Mouse (Mus musculus): ENCODE measurements around the gene Krt33b. TPM values are rescaled to one million over a fixed set of nuclear protein-coding genes. Genes with fewer than 3 reads are reported as not detected.

Krt33b gene
- polyA plus RNA-seq, 1 experiment from 2014 or later = not detected

DNA sequence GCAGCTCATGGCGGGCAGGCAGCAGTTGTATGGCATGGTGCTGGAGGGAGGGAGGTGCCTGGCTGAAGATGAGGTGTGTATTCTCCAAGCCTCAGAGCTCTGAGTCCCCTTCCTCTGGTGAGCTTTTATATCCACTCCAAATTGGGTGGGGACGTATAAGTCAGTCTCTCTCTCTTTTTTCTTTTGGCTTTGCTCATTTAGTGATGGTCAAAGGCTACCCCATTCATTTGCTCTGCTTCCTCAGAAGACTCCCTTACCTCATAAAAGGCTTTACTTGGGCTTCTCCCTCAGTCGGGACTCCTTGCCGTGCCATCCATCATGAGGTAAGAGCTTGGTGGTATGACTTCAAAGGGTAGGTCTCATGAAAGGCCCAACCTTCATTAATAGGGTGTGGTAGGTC lies 13.6 kb downstream of the Krt33b start, which contains the start of gene Krt33a:
Gene Krt33a, minus strand, starts transcription at position 101 of the 400 bp plus-strand sequence.
- Histone ChIP-seq H3K4me3 (no peak within 1 kb of the TSS), H3K27me3 (replicated peaks; ENCODE audit: low read depth, poor library complexity, severe bottlenecking) (no peaks in the 10 kb centered on the region), H3K4me1 (no peaks in the 10 kb centered on the region), H3K9me3 (no peaks in the 10 kb centered on the region), H3K27ac (replicated peaks) (no peak within 1 kb of the TSS), H3K36me3 (replicated peaks) (no peaks in the 10 kb centered on the region)
- DNase-seq (ENCODE audit: low spot score) = no peak
- WGBS = 89% methylated on average over 4 of the region's 4 CpGs

DNA sequence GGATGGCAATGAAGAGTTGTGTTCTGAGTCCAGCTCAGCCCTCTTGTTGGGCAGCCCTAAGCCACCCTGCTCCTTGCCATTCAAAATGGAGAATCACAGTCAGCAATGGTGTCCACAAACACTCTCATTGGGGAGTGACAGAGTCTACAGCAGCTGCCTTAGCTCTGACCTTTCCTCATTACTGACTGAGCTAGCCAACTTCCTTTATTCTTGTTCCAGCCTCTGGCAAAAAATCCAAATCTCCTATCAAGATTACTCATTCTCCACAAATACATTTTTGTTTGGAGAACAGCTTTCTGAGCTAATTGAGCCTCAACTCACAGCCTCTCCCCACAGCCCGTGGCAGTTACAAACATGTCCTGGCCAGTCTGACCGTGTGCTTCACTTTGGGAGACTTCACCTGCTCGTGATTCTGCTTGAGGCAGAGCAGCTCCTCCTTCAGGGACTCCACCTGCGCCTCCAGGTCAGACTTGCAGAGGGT lies 15.9 kb downstream of the Krt33b start:
- no peak for DNase-seq (ENCODE audit: low spot score)
- no peaks in the 10 kb centered on the region for H3K4me1 ChIP-seq
- no peaks in the 10 kb centered on the region for H3K36me3 ChIP-seq (replicated peaks)
- no peaks in the 10 kb centered on the region for H3K27me3 ChIP-seq (replicated peaks; ENCODE audit: low read depth, poor library complexity, severe bottlenecking)
- H3K9me3 ChIP-seq = no peaks in the 10 kb centered on the region
- no peak overlapping the region for H3K4me3 ChIP-seq
- WGBS = 73% methylated on average over 4 of the region's 4 CpGs
- H3K27ac ChIP-seq (replicated peaks) = no peak overlapping the region

DNA sequence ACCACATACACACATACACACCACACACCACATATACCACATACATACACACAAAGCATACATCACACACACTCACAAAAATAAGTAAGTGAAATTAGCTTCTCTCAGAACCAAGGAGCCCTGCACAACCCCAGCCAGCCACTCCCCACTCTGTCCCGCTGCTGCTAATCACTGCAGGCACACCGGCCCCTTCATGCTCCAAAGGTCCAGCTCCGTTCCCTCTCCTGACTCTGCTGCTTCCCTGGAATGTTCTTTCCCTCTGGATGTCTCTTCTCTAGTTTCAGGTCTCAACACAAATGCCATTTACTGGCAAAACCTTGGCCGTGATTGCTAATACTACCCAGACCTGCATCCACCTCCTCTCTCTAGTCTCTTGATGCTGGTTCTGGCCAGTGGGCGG lies 19.0 kb downstream of the Krt33b start:
- WGBS = 82% methylated on average over 5 of the region's 5 CpGs
- Histone ChIP-seq H3K27me3 (replicated peaks; ENCODE audit: low read depth, poor library complexity, severe bottlenecking) (no peaks in the 10 kb centered on the region), H3K36me3 (replicated peaks) (no peaks in the 10 kb centered on the region)

DNA sequence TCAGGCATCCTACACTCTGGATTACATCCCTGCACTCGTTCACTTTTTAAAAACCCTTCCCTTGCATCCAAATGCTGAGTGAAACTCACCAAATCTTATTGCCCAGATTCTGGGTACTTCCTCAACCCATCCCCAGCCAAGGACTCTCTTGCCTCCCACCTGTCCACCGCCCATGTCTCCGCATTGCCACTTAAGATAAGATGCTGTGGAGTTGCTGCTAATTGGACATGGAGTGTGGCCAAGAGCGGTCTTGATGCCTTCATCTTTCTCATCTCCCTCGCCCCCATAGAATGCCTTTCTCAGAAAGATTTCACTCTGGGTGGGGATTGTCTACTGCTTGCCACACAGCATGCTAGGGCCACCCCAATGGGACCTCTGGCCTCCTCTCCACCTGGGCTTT lies 21.3 kb downstream of the Krt33b start:
- H3K9me3 ChIP-seq = no peaks in the 10 kb centered on the region
- no peaks in the 10 kb centered on the region for H3K27me3 ChIP-seq (replicated peaks; ENCODE audit: low read depth, poor library complexity, severe bottlenecking)
- no peak overlapping the region for H3K27ac ChIP-seq (replicated peaks)
- H3K4me3 ChIP-seq = no peak overlapping the region
- WGBS = 89% methylated on average over 5 of the region's 5 CpGs
- no peak for DNase-seq (ENCODE audit: low spot score)
- H3K4me1 ChIP-seq = no peaks in the 10 kb centered on the region
- H3K36me3 ChIP-seq (replicated peaks) = no peaks in the 10 kb centered on the region

More for the DNA sequence above, 19.0 kb downstream of the Krt33b start:
- Histone ChIP-seq H3K27ac (replicated peaks) (no peak overlapping the region), H3K4me1 (no peaks in the 10 kb centered on the region), H3K9me3 (no peaks in the 10 kb centered on the region), H3K4me3 (no peak overlapping the region)
- DNase-seq (ENCODE audit: low spot score) = no peak

DNA sequence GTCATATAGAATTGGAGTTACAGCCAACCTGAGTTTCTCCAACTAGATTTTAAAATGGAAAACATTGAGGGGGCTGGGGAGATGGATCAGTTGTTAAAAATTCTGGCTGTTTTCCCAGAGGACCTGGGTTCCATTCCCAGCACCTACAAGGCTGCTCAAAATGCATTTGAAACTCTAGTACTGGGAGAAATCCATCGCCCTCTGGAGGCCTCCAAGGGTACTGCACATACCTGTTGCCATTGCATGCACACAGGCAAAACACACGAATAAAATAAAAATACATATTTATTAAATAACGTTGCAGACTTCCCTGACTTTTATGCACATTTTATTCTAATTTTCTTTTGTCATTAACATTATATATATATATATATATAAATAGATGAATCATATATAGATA lies 23.0 kb downstream of the Krt33b start:
- no peaks in the 10 kb centered on the region for H3K4me1 ChIP-seq
- no peaks in the 10 kb centered on the region for H3K36me3 ChIP-seq (replicated peaks)
- no peak for DNase-seq (ENCODE audit: low spot score)
- H3K9me3 ChIP-seq = no peaks in the 10 kb centered on the region
- H3K4me3 ChIP-seq = no peak overlapping the region
- no peaks in the 10 kb centered on the region for H3K27me3 ChIP-seq (replicated peaks; ENCODE audit: low read depth, poor library complexity, severe bottlenecking)
- no peak overlapping the region for H3K27ac ChIP-seq (replicated peaks)
- WGBS = 54% methylated on average over 3 of the region's 3 CpGs

DNA sequence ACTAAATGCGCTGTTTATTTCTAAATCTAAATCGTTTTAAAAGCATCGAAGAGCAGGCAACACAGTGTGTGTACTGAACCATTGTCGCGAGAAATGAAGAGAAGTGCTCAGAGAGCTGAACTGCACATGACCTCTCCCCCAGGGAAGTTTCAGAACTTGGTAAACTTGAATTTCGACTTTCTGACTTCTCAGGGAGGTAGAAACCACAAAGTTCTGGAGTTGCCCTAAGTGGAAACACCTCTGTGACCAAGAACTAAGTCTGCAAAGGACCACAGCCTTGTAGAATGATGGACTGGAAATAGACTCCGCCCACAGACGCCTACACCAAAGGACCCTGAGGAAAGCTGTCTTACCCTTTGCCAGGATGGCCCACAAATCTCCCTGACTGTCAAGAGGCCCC lies 23.8 kb downstream of the Krt33b start:
- Histone ChIP-seq H3K27me3 (replicated peaks; ENCODE audit: low read depth, poor library complexity, severe bottlenecking) (no peaks in the 10 kb centered on the region), H3K36me3 (replicated peaks) (no peaks in the 10 kb centered on the region), H3K27ac (replicated peaks) (no peak overlapping the region), H3K9me3 (no peaks in the 10 kb centered on the region), H3K4me3 (no peak overlapping the region), H3K4me1 (no peaks in the 10 kb centered on the region)
- no peak for DNase-seq (ENCODE audit: low spot score)
- 86% methylated on average over 8 of the region's 8 CpGs for WGBS

DNA sequence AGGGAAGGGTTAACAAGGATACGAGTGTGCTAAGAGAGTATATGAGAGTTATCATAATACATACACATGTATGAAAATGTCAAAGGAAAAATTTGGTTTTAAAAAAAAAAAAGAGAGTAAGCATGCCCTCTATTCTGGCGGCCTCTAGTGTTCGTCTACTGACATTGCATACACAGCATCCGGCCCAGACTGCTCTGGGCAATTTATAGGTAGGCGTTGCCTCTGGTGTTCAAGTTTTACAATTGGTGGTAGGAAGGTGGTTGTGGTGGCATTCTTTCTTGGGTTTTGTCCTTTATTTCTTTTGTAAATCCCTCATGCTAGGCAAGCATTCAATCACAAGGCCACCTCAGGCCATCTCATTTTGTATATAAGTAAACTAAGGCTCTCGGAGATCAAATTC lies 24.8 kb downstream of the Krt33b start:
- Histone ChIP-seq H3K4me1 (no peaks in the 10 kb centered on the region), H3K27ac (replicated peaks) (no peak overlapping the region), H3K9me3 (no peaks in the 10 kb centered on the region), H3K4me3 (no peak overlapping the region), H3K36me3 (replicated peaks) (no peaks in the 10 kb centered on the region), H3K27me3 (replicated peaks; ENCODE audit: low read depth, poor library complexity, severe bottlenecking) (no peaks in the 10 kb centered on the region)
- peak; percentile 43 for DNase-seq (ENCODE audit: low spot score)
- WGBS = 31% methylated on average over 6 of the region's 6 CpGs

DNA sequence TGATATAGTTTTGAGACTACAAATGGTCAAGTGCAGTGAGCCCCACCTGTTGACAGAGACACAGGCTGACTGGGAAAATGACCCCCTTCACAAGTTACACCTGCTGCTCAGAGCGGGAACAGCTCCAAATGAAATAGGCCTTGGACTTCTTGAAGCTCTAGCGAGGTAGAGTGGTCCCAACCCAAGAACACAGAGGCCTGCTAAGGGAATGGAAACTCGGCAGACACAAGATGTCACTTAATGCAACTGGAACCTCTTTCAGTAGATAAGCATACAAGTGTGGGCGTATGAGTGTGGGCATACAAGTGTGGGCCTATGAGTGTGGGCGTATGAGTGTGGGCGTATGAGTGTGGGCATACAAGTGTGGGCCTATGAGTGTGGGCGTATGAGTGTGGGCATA lies 30.6 kb downstream of the Krt33b start:
- Histone ChIP-seq H3K27me3 (replicated peaks; ENCODE audit: low read depth, poor library complexity, severe bottlenecking) (peaks cover 8% of the 10 kb centered on the region), H3K36me3 (replicated peaks) (no peaks in the 10 kb centered on the region), H3K27ac (replicated peaks) (no peak overlapping the region), H3K9me3 (no peaks in the 10 kb centered on the region), H3K4me3 (no peak overlapping the region), H3K4me1 (no peaks in the 10 kb centered on the region)
- WGBS = 94% methylated on average over 7 of the region's 7 CpGs
- no peak for DNase-seq (ENCODE audit: low spot score)

DNA sequence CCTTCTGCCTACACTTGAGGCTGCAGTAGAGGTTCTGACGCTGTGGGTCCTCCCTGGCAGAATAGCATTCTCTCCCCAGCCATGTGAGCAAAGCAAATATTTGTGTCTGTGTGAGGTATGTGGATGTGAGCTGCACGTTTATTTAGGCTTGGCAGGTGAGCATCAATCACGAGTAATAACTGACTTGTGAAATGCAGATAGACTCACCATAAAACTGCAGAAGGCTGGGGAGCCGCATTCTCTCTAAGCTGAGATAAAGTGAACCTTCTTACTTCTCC lies 35.3 kb downstream of the Krt33b start:
- H3K9me3 ChIP-seq = no peaks in the 10 kb centered on the region
- H3K36me3 ChIP-seq (replicated peaks) = no peaks in the 10 kb centered on the region
- H3K27ac ChIP-seq (replicated peaks) = no peak overlapping the region
- peaks cover 6% of the 10 kb centered on the region for H3K4me1 ChIP-seq
- peaks cover 26% of the 10 kb centered on the region for H3K27me3 ChIP-seq (replicated peaks; ENCODE audit: low read depth, poor library complexity, severe bottlenecking)
- 73% methylated on average over 4 of the region's 4 CpGs for WGBS
- DNase-seq (ENCODE audit: low spot score) = no peak
- no peak overlapping the region for H3K4me3 ChIP-seq

DNA sequence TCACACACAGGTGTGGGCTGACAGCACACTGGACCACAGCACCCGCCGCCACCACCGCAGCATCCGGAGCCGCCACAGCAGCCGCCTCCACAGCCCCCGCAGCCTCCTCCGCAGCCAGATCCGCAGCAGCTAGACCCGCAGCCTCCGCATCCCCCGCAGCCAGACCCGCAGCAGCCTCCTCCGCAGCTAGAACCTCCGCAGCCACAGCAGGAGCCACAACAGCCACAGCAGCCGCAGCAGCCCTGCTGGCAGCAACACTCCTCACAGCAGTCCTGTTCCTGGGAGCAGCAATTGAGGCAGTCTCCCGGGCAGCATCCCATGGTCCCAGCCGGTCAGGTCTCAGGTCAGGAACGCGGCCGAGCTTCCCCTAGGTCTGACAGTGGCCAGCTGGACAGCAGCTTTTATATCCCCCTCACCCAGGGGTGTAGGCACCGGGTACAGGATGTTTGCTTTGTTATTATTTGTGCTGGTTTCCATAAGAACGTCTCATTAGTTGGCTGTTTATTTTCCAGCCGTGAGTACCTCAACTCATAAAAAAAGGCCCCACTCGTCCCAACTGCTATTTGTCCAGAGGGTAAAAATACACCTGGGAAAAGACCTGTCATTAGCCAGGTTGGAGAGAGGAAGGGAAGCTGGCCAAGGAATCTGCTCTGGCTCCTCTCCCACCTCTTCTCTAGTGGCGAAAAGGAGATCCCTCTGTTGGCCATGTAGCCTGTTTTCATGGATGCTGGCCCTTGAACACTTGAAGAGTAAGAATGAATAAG lies 35.9 kb downstream of the Krt33b start, which contains the start of gene Krtap17-1:
Gene Krtap17-1, minus strand, starts transcription at position 375 of the 764 bp plus-strand sequence.
- Histone ChIP-seq H3K27me3 (replicated peaks; ENCODE audit: low read depth, poor library complexity, severe bottlenecking) (peaks cover 26% of the 10 kb centered on the region), H3K4me3 (peak within 1 kb of the TSS; percentile 34), H3K4me1 (peaks cover 6% of the 10 kb centered on the region), H3K9me3 (no peaks in the 10 kb centered on the region), H3K36me3 (replicated peaks) (no peaks in the 10 kb centered on the region), H3K27ac (replicated peaks) (no peak within 1 kb of the TSS)
- WGBS = 28% methylated on average over 26 of the region's 26 CpGs
- peak; percentile 17 for DNase-seq (ENCODE audit: low spot score)

DNA sequence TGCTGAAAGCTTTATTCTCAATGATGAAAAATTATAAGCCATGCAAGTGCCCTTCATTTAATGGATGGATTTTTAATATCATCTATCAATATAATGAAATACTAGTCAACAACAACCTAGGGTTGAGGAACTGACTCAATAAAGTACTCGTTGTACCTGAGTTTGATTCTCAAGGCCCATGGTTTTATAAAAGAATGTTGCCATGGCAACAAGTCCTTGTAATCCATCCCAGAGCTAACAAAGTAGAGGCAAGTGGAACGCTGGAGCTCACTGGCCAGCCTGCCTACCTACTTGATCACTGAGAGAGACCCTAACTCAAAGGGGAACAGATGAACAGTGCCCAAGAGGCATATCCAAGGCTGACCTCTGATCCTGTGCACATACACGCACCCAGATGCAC lies 39.1 kb downstream of the Krt33b start:
- no peak overlapping the region for H3K4me3 ChIP-seq
- H3K36me3 ChIP-seq (replicated peaks) = no peaks in the 10 kb centered on the region
- H3K27ac ChIP-seq (replicated peaks) = no peak overlapping the region
- DNase-seq (ENCODE audit: low spot score) = no peak
- H3K4me1 ChIP-seq = peaks cover 6% of the 10 kb centered on the region
- 84% methylated on average over 3 of the region's 3 CpGs for WGBS
- no peaks in the 10 kb centered on the region for H3K9me3 ChIP-seq
- H3K27me3 ChIP-seq (replicated peaks; ENCODE audit: low read depth, poor library complexity, severe bottlenecking) = peaks cover 26% of the 10 kb centered on the region

DNA sequence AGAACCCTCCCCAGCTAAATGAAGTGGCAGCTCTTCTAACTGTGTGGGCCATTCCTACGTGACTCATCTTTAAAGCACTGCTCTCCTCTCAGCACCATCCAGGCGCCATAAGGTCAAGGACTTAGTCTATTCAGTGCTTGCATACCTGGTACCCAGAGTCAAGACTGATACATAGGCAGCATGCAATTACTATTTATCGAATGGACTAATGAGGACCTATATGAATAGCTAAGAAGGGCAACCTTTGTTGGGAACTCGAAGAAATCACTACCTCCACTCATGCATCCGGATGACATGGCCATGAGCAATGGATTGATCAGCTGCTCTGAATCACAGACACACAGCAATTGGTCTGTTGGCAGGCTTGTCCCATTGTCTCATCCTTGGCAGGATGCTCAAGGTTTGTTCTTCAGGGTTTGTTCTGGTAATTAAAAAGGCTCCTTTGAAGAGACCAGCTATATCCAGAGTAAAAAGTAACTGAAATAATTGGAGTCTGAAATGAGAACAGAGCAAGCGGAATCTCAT lies 39.7 kb downstream of the Krt33b start:
- Histone ChIP-seq H3K36me3 (replicated peaks) (no peaks in the 10 kb centered on the region), H3K9me3 (no peaks in the 10 kb centered on the region), H3K27ac (replicated peaks) (no peak overlapping the region), H3K27me3 (replicated peaks; ENCODE audit: low read depth, poor library complexity, severe bottlenecking) (peaks cover 26% of the 10 kb centered on the region), H3K4me1 (peaks cover 6% of the 10 kb centered on the region), H3K4me3 (no peak overlapping the region)
- DNase-seq (ENCODE audit: low spot score) = no peak
- 87% methylated on average over 6 of the region's 6 CpGs for WGBS

DNA sequence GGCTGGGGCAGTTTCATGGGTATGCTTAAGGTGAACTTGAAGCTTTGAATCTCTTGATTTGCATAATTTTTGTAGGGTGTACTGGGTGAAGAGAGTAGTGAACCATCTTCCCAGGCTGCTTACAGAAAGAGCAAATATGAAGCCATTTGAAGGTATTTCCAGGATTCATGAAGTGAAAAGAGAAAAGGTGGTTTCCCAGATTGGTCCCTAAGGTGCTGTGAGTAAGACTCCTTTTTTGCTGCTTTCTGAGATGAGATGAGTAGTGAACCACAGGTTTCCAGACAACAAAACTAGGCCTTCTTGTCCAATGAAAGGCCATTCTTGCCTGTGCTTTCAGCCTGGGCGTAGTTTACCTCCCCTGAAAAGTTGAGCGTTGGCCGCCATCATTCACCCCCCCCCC lies 41.1 kb downstream of the Krt33b start:
- Histone ChIP-seq H3K9me3 (no peaks in the 10 kb centered on the region), H3K27ac (replicated peaks) (no peak overlapping the region), H3K27me3 (replicated peaks; ENCODE audit: low read depth, poor library complexity, severe bottlenecking) (peaks cover 12% of the 10 kb centered on the region), H3K4me3 (no peak overlapping the region), H3K36me3 (replicated peaks) (no peaks in the 10 kb centered on the region), H3K4me1 (peaks cover 3% of the 10 kb centered on the region)
- no peak for DNase-seq (ENCODE audit: low spot score)
- 91% methylated on average over 3 of the region's 3 CpGs for WGBS
